Mouse (Mus musculus): Measurements from ENCODE around the gene Cmtm6.

DNA sequence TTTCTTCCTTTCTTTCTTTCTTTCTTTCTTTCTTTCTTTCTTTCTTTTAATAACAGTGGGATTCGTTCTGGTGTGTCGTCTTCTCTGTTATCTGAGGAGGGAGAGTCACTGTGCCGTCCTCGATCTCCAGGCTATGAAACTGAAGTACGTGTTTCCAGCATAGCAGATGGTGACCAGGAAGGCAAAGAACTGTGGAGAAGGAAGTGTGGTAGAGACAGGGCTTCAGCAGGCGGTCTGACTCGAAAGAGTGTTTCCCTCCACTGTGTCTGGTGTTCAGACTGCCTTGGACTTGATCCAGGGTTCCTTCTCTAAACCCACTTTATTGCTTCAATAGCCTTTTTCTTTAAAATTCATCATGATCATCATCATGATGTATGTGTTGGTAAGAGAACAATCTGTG lies 58.6 kb downstream of the Cmtm6 start:
- TF ChIP-seq CTCF (IDR thresholded peaks at IDR 0.05; ENCODE audit: control insufficient read depth, insufficient read depth, insufficient read length) (no peak), MYOD1 (IDR thresholded peaks at IDR 0.05; ENCODE audit: control insufficient read depth, insufficient read length, low read depth) (no peak), FOSL1 (IDR thresholded peaks at IDR 0.05; ENCODE audit: insufficient read depth, low read length, poor library complexity, severe bottlenecking) (no peak), CEBPB (IDR thresholded peaks at IDR 0.05; ENCODE audit: low read depth) (no peak), MAX (IDR thresholded peaks at IDR 0.05) (no peak), USF1 (IDR thresholded peaks at IDR 0.05; ENCODE audit: low read depth) (no peak), MYOG (IDR thresholded peaks at IDR 0.05; ENCODE audit: control insufficient read depth, extremely low read depth, insufficient read length) (no peak)

Data from C2C12 (cell line).